Mouse (Mus musculus): Measurements from ENCODE around the gene Olfr1307. TPM values are rescaled to one million over a fixed set of nuclear protein-coding genes. Genes with fewer than 3 reads are reported as not detected.

The Olfr1307 gene
- not detected for polyA plus RNA-seq (2014; fragmentation: Illumina TruSeq; extraction: RNeasy Lipid Tissue Mini Kit (QIAGEN cat#74804); ENCODE audit: low replicate concordance)

DNA sequence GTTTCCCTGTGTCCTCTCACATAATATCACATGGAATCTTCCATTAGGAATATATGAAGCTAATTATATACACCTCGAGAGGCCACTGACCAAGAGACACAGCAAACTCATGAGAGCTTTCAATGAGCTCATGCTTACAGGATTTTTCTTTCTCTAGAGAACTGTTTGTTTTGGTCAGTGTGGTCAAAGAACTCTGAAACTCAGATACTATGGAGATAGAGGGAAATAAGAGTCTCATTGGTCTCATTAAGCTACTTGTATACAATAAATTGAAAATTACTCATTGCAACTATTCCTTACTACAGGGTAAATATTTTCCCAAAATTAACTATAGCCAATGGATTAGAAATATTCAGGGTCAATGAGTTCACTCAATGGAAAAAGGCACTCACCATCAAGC lies at the start of gene Olfr1307:
Gene Olfr1307 (minus strand): TSS at position 101 of the 400 bp plus-strand sequence.

DNA sequence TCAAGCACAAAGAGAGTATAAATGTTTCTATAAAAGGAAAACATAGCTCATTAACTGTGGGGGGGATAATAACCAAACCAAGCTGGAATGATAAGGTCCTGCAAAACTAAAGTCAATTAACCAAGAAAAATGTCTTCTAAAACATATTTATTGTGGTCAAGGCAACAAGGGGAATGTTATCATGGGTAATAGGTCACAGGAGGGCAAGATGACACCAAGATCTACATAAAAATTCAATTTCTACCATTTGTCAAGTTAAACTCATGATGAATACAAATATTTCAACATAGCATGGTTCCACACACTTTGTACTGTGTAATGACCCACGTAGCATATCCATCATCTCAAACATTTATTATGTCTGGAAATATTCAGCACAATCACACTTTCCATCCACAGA lies 40.9 kb upstream of the Olfr1307 start, which contains the start of gene Olfr1309:
Gene Olfr1309 (minus strand): TSS at position 101 of the 400 bp plus-strand sequence.

DNA sequence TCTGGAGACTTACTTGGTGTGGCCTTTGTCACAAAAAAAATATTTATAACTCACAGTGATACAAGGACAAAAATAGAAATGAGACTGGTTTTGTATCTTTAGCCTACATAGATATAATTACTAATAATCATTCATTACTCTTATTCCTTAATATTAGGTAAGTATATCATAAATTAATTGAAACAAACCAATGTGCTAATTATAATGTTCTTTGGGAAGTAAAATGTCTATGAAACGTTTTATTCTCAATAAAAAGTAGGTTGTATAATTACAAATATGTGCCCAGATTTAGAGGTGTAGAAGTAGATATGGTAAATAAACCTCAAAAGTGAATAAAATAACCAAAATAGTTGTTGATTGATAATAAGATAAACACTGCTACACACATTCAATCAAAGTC lies 15.6 kb upstream of the Olfr1307 start, which contains the start of gene Olfr1308:
Gene Olfr1308 (minus strand): TSS at position 101 of the 400 bp plus-strand sequence.

DNA sequence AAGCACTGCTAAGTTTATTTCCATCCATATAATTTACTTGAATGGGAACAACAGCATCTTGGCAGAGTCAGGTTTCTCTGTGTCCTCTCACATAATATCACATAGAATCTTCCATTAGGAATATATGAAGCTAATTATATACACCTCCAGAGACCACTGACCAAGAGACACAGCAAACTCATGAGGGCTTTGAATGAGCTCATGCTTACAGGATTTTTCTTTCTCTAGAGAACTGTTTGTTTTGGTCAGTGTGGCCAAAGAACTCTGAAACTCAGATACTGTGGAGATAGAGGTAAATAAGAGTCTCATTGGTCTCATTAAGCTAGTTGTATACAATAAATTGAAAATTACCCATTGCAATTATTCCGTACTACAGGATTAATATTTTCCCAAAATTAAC lies 33.1 kb downstream of the Olfr1307 start, which contains the start of gene Olfr1306:
Gene Olfr1306 (minus strand): TSS at position 101 of the 400 bp plus-strand sequence.

Other genes starting within 250 kb of the Olfr1307 start
- gene Olfr1301, start 198.4 kb downstream of the Olfr1307 start, polyA plus RNA-seq (2014; fragmentation: Illumina TruSeq; extraction: RNeasy Lipid Tissue Mini Kit (QIAGEN cat#74804); ENCODE audit: low replicate concordance), result not detected
- gene Olfr1302, start 172.0 kb downstream of the Olfr1307 start, polyA plus RNA-seq (2014; fragmentation: Illumina TruSeq; extraction: RNeasy Lipid Tissue Mini Kit (QIAGEN cat#74804); ENCODE audit: low replicate concordance), result not detected
- not detected for gene Olfr1303, start 129.1 kb downstream of the Olfr1307 start, polyA plus RNA-seq (2014; fragmentation: Illumina TruSeq; extraction: RNeasy Lipid Tissue Mini Kit (QIAGEN cat#74804); ENCODE audit: low replicate concordance)
- not detected for gene Olfr1305, start 72.3 kb downstream of the Olfr1307 start, polyA plus RNA-seq (2014; fragmentation: Illumina TruSeq; extraction: RNeasy Lipid Tissue Mini Kit (QIAGEN cat#74804); ENCODE audit: low replicate concordance)
- not detected for gene Olfr1306, start 33.2 kb downstream of the Olfr1307 start, polyA plus RNA-seq (2014; fragmentation: Illumina TruSeq; extraction: RNeasy Lipid Tissue Mini Kit (QIAGEN cat#74804); ENCODE audit: low replicate concordance)
- not detected for gene Olfr1308, start 15.5 kb upstream of the Olfr1307 start, polyA plus RNA-seq (2014; fragmentation: Illumina TruSeq; extraction: RNeasy Lipid Tissue Mini Kit (QIAGEN cat#74804); ENCODE audit: low replicate concordance)
- gene Olfr1309, start 40.8 kb upstream of the Olfr1307 start, polyA plus RNA-seq (2014; fragmentation: Illumina TruSeq; extraction: RNeasy Lipid Tissue Mini Kit (QIAGEN cat#74804); ENCODE audit: low replicate concordance), result not detected
- not detected for gene Olfr1310, start 63.3 kb upstream of the Olfr1307 start, polyA plus RNA-seq (2014; fragmentation: Illumina TruSeq; extraction: RNeasy Lipid Tissue Mini Kit (QIAGEN cat#74804); ENCODE audit: low replicate concordance)
- not detected for gene Olfr1311, start 75.0 kb upstream of the Olfr1307 start, polyA plus RNA-seq (2014; fragmentation: Illumina TruSeq; extraction: RNeasy Lipid Tissue Mini Kit (QIAGEN cat#74804); ENCODE audit: low replicate concordance)
- gene Olfr1312, start 100.8 kb upstream of the Olfr1307 start, polyA plus RNA-seq (2014; fragmentation: Illumina TruSeq; extraction: RNeasy Lipid Tissue Mini Kit (QIAGEN cat#74804); ENCODE audit: low replicate concordance), result not detected
- not detected for gene Olfr1313, start 128.4 kb upstream of the Olfr1307 start, polyA plus RNA-seq (2014; fragmentation: Illumina TruSeq; extraction: RNeasy Lipid Tissue Mini Kit (QIAGEN cat#74804); ENCODE audit: low replicate concordance)
- not detected for gene Olfr1314, start 147.3 kb upstream of the Olfr1307 start, polyA plus RNA-seq (2014; fragmentation: Illumina TruSeq; extraction: RNeasy Lipid Tissue Mini Kit (QIAGEN cat#74804); ENCODE audit: low replicate concordance)
- gene Olfr1315-ps1, start 166.0 kb upstream of the Olfr1307 start, polyA plus RNA-seq (2014; fragmentation: Illumina TruSeq; extraction: RNeasy Lipid Tissue Mini Kit (QIAGEN cat#74804); ENCODE audit: low replicate concordance), result not detected
- not detected for gene Olfr1316, start 185.5 kb upstream of the Olfr1307 start, polyA plus RNA-seq (2014; fragmentation: Illumina TruSeq; extraction: RNeasy Lipid Tissue Mini Kit (QIAGEN cat#74804); ENCODE audit: low replicate concordance)
- not detected for gene Olfr1317, start 190.9 kb upstream of the Olfr1307 start, polyA plus RNA-seq (2014; fragmentation: Illumina TruSeq; extraction: RNeasy Lipid Tissue Mini Kit (QIAGEN cat#74804); ENCODE audit: low replicate concordance)
- gene Olfr1318, start 204.8 kb upstream of the Olfr1307 start, polyA plus RNA-seq (2014; fragmentation: Illumina TruSeq; extraction: RNeasy Lipid Tissue Mini Kit (QIAGEN cat#74804); ENCODE audit: low replicate concordance), result not detected

Measured in small intestine, adult 10 weeks (tissue).